Mouse (Mus musculus) frontal cortex, postnatal 36 days (tissue): ENCODE data around the gene 2010111I01Rik.
"Not testable (repeated sequence)": the region's sequence is repeated elsewhere in the genome, so short reads cannot be mapped to it uniquely, and the experiment has no call there.

Experiments
- DNase-seq, 2 experiments: peaks; one replicate each; pipeline ENCODE4 v3.0.0; 2022; ENCODE audit warnings: low spot score in 2 of 2

Gene 2010111I01Rik

DNA sequence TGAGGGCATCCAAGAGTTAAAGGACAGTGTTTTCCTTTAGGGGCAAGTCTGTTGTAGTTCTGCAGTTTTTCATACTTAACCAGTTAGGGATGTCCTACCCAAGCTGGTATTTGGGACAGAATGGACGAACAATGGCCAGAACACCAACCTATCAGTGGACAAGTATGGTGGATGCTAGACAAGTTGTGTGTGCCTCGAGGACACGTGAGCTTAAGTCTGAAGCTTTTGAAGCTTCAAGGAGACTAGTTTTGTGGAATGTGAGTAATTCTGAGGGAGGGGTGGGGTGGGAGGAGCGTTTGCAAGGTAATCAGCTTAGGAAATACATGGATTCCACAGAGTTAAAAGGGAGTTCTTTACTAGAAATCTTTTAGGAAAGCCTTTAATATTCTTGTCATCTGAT, 115.5 kb downstream of the 2010111I01Rik start:
- DNase-seq = no peak

DNA sequence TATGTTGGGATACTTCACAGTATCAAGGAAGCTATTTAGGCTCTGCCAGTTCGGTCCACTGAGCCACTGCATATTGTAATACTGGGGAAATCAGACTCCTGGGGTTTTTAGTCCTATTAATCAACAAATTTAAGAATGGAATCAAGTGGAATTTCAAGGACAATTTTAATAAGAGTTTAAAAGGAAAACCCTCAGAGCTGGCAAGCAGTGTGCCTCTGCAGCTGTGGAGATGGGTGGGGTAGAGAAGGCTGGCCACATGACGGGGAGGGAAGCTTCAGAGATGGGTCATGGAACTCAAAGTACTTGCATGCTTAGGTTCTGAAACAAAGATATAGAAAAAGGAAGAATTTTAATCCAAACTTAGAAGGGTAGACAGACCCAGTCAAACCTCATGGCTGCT, 116.1 kb downstream of the 2010111I01Rik start:
- DNase-seq = no peak

DNA sequence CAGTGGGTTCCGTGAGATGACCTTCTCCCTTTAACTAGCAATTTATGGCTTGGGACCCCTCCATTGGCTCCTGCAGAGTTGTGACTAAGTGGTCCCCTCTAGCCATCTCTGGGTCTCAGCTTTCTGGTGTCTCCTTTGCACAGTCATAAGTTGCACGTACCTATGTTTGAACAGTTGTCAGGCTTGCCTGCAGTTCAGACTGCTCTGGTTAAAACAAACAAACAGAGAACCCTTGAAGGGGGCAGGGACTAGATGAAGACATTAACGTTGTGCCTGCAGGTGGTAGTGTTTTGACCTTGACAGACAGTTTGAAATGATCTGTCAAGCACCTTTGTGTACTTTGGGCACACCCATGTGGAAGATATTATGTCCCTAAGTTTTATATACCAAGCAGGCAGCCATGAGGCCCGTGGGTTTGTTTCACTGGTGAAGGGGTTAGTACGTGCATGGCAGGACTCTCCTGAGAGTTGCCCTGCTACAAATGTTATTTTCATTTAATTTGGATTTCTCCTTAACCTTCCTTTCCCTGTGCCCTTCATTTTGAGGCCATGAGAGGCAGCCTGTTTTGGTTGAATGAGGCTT, 118.0 kb downstream of the 2010111I01Rik start:
- DNase-seq = no peak

- DNase-seq = not testable (repeated sequence)
Measured at GRCm38 (mm10) chr13:63083139-63083538, 118.4 kb downstream of the 2010111I01Rik start.

DNA sequence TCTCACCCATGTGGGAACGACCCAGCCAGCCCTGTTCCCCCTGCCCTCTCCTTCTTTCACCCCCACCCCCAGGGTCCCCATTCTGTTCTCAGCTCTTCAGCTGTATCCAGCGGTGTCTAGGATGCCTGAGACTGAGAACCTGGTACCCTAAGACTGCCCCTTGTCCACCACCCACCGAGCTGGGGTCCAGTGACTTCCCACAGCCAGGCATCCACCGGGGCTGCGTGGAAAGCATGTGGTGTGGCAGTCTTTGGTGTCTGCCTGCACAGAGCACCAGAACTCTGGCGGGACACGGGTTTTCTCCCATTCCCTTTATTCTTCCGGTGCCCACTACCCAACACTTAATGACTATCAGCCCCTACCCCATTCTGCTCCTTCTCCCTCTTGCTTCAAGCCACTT, 119.0 kb downstream of the 2010111I01Rik start:
- DNase-seq = no peak

DNA sequence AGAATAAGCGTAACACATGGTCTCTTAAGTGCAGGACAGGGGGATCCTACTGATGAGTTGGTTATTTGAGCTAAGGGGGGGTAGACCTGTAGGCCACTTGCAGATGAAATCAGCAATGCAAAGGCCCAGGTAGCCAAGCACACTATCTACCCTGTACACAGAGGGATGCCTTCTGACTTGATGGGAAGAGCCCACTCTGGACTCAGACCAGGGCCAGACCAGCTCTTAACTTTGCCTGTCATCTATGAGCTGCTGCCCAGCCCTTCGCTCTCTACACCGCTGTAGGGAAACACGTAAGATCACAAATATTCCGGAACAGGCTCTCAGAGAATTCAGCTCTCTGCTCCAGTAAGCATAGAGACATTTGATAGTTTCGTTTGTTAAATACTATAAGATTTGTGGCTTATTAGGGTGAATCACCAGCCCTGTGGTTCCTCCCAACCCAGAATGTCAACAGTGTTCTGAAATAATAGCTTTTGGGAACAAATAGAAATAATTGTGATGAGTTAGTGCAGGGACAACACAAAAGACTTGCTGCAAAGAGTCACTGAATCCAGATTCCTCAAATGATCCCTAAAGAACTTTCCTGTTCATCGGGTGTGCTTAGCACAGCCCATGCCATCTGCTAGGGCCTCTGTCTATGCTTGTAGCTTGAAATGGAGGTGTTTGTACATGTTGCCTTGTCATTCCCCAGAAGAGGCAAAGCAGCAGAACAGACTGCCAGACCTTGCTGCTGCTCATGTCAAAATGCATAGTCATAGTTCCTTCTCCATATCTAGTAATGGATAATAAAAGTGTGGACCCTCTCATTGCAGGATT, 123.4 kb downstream of the 2010111I01Rik start:
- DNase-seq = no peak

DNA sequence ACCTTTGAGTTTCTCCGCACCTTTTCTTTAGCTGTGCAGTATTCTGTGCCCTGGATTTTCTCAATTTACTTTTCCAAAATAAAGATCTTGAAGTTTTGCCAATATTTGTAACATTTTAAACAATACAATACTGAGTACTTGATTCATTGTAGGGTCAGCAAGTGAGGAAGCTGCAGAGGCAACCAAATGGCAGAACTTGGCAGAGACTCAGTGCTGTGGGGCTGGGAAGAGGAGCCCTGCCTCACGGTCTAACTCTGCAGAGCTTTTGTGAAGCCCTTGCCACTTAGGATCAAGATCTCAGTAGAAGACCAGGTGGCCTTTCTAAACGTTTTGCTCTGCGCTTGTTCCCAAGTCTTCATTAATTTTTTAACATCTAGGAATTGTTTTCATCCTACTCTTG, 124.8 kb downstream of the 2010111I01Rik start:
- DNase-seq = no peak

DNA sequence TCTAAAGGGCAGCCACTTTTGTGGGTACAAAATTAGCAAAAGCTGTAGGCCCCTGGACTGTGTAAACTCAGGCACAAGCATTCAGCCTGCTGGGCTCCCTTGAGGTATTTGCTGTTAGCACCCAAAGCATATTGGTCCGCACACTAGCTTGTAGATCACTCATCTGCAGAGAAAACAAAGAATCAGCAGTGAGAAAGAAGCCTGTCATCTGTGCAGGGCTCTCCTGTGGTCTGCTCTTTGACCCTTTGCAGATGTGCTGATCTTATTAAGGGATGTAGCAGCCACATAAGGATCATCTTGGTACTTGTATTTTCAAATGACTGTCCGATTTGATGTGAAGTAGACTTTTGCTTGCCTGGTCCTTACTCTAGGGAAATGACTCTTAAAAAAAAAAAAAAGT, 126.6 kb downstream of the 2010111I01Rik start:
- no peak for DNase-seq

DNA sequence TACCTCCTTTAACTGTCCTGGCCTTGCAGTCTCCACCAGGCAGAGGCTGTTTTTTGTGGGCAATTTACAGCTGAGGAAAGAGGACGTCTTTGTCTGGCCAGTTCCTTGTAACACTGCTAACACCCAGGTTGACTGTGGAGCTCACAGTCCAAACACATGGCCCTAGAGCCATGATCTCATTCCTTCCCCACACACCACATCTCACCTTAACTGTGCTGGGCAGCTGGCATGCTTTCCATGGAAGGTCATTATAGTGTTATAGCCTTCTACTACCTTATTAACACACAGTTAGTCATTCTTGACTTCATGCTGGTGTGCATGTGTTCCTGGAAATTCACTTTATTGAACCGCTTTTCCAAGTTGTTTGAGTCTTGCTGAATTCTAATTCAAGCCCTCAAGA, 127.6 kb downstream of the 2010111I01Rik start:
- DNase-seq = no peak

GRCm38 (mm10) chr13:63092874-63093273, 128.2 kb downstream of the 2010111I01Rik start:
- DNase-seq = no peak

GRCm38 (mm10) chr13:63093636-63094035, 128.9 kb downstream of the 2010111I01Rik start:
- no peak for DNase-seq

DNA sequence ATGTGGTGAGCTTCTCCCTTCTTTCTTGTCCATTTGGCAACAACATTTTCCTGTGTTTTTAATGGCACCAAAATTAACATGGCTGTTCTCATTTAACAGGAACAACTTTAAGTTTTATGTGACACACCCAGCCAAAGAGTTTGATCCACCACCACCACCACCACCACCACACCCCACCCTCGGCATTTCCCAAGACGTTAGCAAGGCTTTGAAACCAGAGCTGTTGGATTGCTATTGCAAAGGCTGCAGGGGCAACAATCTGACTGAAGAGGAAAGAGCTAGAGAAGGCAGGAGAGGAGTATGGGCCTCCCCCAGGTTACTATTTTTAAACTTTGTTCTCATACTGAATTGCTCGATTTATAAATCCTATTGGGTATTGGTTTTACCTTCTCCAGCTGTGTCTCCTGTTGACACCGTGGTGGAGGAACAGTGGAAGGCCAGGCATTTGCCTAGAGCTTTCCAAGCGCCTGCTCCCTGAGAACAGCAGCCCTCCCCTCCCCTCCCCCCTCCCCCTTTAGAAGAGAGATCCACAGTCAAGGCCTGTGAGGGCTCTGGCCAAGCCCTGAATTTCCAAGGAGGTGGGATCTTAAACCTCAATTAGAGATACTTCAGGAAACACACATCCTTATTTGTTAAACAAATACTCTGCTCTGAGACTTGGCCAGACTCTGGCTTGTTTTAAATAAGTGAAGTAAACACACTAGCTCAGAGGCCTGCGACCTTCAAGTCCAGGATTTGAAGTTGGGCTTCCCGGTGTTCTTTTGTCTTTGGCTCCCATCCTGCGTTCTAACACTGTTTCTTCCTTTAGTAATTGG, 129.8 kb downstream of the 2010111I01Rik start:
- DNase-seq = no peak

GRCm38 (mm10) chr13:63096764-63097163, 132.1 kb downstream of the 2010111I01Rik start:
- DNase-seq = no peak

- DNase-seq = no peak
Measured at GRCm38 (mm10) chr13:63097440-63097930, 132.8 kb downstream of the 2010111I01Rik start.

- DNase-seq = no peak
Measured at GRCm38 (mm10) chr13:63101761-63102160, 137.1 kb downstream of the 2010111I01Rik start.

GRCm38 (mm10) chr13:63102848-63103585, 138.3 kb downstream of the 2010111I01Rik start:
- DNase-seq = no peak

- DNase-seq = no peak
Measured at GRCm38 (mm10) chr13:63106574-63106973, 141.9 kb downstream of the 2010111I01Rik start.

- DNase-seq = no peak
Measured at GRCm38 (mm10) chr13:63108601-63109000, 143.9 kb downstream of the 2010111I01Rik start.

DNA sequence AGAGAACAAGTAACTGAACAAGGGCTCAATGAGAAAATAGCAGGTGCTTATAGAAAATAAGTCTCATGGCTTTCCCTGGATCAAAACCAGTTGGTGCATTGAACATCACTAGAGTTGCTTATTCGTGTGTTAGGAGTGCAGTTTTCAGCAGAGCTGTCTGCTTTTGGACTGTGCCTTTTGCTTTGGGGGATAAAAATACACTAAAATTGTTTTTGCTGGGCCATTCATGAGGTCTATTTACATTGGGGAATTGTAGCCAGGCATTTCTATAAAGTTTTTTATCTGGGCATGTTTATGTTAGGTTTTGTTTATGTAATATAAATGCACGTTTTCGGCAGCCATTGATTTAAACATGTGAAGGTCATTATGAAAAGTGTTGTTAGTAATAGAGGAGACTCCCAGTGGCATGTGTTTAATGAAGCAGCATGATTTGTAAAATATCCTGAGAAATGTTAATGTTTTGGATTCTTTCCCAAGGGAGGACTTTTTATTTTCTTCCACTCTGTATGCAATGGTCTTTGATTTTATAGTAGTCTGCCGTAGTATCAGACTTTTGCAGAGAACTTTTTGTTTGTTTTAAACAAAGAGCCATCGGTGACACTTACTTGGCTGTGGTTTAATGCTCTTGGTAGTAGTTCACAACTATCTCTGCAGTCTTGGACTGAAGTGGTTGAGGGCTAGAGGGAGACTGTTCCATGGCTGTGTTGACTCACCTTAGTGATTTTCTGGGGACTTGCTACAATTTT, 146.8 kb downstream of the 2010111I01Rik start:
- no peak for DNase-seq

- no peak for DNase-seq
Measured at GRCm38 (mm10) chr13:63112043-63112597, 147.4 kb downstream of the 2010111I01Rik start.
